Mouse (Mus musculus) leukemia stem cell, adult 10-12 weeks (primary cell): Measurements from ENCODE around the gene Sumo3. TPM values are rescaled to one million over a fixed set of nuclear protein-coding genes. Genes with fewer than 3 reads are reported as not detected.

Source experiments
- polyA plus RNA-seq: library from polyadenylated mRNA; stranded (reverse); fragments of >175 nt; gene quantifications from 2 replicates; pipeline ENCODE4 v1.2.3, GENCODE M21; 2012; ENCODE audit warnings: low replicate concordance

The Sumo3 gene
- 36.3 and 57.5 TPM in 2 replicates for polyA plus RNA-seq

DNA sequence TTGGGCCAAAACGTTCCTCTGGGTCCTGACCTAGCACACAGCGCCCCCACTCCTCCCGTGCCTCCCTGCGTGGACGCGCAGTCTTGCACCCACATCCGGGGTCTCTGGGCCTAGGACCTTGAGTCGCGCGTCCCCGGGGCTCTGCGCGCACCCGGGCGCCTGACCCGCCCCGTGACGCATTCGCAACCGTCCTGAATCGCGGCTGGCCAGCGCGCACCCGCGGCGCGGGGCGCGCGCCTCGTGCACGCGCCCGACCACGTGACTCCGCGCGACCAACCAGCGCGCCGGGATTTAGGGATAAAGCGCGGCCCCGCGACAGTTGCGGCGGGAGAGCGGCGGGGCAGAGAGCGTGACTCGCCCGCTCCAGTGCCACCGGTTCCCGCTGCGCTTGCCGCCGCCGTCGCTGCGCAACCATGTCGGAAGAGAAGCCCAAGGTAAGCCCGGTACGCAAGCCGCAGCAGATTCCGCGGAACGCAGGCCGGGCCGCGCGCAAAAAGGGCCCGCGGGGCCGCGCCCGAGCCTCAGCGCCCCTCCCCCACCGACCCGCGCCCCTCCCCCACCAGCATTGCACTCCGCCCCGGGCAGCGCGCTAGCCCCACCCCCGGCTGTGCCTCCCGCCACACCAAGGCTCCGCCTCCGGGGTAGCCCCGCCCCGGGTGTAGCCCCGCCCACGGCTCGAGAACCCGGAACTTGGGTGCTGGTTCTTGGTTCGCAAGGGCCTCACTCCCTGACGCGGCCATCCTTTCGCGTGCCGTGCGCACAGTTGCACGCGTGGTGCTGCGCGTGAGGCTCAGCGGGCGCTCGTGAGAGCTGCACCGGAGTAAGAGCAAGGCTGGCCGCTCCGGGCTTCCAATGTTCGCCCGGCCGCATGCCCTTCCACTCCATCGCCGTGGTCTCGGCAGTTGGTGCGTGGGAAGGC is at the start of gene Sumo3, which contains the start of gene Gm49325:
Gene Sumo3 (plus strand): TSS at position 190 of the 919 bp plus-strand sequence.
Gene Gm49325 (plus strand): TSS at position 290 of the 919 bp plus-strand sequence.

DNA sequence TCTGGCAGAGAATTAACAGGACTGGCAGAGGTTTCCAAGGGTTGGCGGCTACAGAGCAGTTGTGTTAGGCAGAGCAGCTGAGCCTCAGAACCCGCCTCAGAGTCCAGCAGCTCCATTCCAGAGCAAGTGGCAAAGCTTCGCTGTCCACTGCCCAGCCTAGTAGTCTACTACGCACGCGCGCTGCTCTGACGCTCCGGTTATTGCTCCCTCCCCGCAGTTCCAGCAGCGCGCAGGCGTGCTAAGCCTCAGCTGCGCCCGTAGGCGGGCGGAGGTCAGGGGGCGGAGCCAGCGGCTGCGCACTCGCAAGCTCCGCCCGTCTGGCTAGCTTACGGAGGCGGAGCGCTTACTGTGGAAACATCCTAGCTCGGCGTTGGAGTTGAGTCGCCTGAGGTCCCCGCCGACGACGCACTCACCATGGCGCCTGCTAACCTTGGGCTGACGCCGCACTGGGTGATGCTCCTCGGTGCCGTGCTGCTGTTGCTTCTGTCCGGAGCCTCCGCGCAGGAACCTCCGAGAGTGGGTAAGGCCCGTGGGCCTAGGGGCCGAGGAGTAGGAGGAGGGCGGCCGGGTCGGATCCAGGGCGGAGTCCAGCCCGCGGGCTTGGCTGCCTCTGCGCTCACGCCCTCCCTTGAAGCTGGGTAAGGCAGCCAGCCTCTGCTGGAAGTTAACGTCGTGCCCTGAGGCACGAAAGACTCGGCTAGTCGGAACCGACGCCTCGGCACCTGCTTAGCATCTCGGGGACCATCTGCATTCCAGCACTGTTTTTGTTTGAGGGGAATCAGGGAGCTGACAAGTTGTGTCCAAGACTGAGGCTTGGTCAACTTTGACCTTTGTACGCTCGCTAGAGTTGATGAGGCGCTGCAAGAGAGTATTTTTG is 24.3 kb upstream of the Sumo3 start, which contains the start of gene Pttg1ip:
Gene Pttg1ip (plus strand): TSS at position 313 of the 877 bp plus-strand sequence.

DNA sequence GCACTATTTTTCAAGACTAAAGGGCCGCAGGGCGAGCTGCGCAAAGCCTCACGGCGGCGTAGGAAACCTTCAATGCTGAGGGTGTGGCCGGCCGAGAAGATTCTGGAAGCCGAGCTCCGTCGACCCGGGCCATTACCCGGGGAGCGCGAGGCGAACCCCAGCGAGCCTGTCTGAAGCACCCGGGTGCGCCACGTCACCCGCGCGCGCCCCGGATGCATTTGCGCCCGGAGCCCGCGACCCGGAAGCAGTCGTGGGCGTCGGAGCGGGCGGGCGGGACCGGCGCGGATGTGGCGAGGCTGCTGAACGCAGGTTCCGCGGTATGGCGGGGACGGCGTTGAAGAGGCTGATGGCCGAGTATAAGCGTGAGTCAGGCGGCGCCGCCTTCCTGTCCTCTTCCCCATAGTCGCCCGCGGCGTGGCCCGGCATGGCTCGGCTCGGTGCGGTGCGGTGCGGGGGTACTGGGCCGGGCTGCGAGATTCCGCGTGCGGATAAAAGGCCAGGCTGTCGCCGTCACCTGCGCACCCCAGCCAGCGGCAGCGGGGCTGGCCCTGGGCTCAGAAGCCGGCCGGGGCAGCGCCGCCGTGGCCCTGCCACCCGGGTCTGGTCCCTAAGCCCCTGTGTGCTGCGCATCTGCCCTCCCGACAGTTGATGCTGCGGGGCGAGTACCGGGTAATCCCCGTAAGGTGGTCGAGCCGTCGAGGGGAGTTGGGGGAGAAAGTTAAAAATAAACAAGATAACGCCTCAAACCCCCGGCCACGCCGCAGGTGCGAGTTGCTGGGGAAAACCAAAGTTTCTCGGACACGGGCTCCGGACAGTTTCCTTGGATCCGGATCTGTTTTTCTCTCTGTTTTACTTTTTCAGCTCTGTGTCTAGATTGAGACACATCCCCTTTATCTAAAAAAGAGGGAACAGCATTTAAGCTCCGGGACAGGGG is 16.4 kb downstream of the Sumo3 start, which contains the start of gene Ube2g2:
Gene Ube2g2 (plus strand): TSS at position 221 of the 934 bp plus-strand sequence.

Other genes starting within 250 kb of the Sumo3 start
- gene Adarb1, start 187.8 kb upstream of the Sumo3 start, polyA plus RNA-seq = 0.32 and 0.81 TPM in 2 replicates
- gene Fam207a, start 90.3 kb upstream of the Sumo3 start, polyA plus RNA-seq = 53.1 and 149 TPM in 2 replicates
- 3.8 and 15.3 TPM in 2 replicates for gene Itgb2, start 75.8 kb upstream of the Sumo3 start, polyA plus RNA-seq
- gene Pttg1ip, start 24.4 kb upstream of the Sumo3 start, polyA plus RNA-seq = 22.2 and 37.6 TPM in 2 replicates
- gene Gm49325, start 100 bp downstream of the Sumo3 start, polyA plus RNA-seq = not detected in 2 replicates
- 15.4 and 47.2 TPM in 2 replicates for gene Ube2g2, start 16.2 kb downstream of the Sumo3 start, polyA plus RNA-seq
- gene Tspear, start 80.5 kb downstream of the Sumo3 start, polyA plus RNA-seq = 0.10 and 0.16 TPM in 2 replicates
- gene Gm19402, start 84.7 kb downstream of the Sumo3 start, polyA plus RNA-seq = not detected in 2 replicates
- not detected in 2 replicates for gene Gm9508, start 91.1 kb downstream of the Sumo3 start, polyA plus RNA-seq
- gene Gm10272, start 100.5 kb downstream of the Sumo3 start, polyA plus RNA-seq = not detected in 2 replicates
- gene Gm10024, start 105.4 kb downstream of the Sumo3 start, polyA plus RNA-seq = not detected in 2 replicates
- not detected in 2 replicates for gene Gm10142, start 109.7 kb downstream of the Sumo3 start, polyA plus RNA-seq
- gene Krtap12-1, start 114.5 kb downstream of the Sumo3 start, polyA plus RNA-seq = not detected in 2 replicates
- not detected in 2 replicates for gene Gm10100, start 120.4 kb downstream of the Sumo3 start, polyA plus RNA-seq
- gene Gm18596, start 136.5 kb downstream of the Sumo3 start, polyA plus RNA-seq = 0.22 TPM in 1 of 2 replicates, not detected in the other
- not detected in 2 replicates for gene Gm9736, start 145.3 kb downstream of the Sumo3 start, polyA plus RNA-seq
- gene Gm3233, start 153.6 kb downstream of the Sumo3 start, polyA plus RNA-seq = not detected in 2 replicates
- 0.28 TPM in 1 of 2 replicates, not detected in the other for gene Gm3238, start 165.2 kb downstream of the Sumo3 start, polyA plus RNA-seq
- gene Gm7138, start 170.8 kb downstream of the Sumo3 start, polyA plus RNA-seq = not detected in 2 replicates
- gene Gm3250, start 176.4 kb downstream of the Sumo3 start, polyA plus RNA-seq = not detected in 2 replicates
- not detected in 2 replicates for gene Gm7137, start 182.1 kb downstream of the Sumo3 start, polyA plus RNA-seq
- not detected in 2 replicates for gene Gm9639, start 189.0 kb downstream of the Sumo3 start, polyA plus RNA-seq
- gene Gm19668, start 193.0 kb downstream of the Sumo3 start, polyA plus RNA-seq = not detected in 2 replicates
- not detected in 2 replicates for gene Gm9507, start 205.7 kb downstream of the Sumo3 start, polyA plus RNA-seq
- gene Gm2696, start 208.6 kb downstream of the Sumo3 start, polyA plus RNA-seq = not detected in 2 replicates
- gene Krtap10-4, start 221.0 kb downstream of the Sumo3 start, polyA plus RNA-seq = not detected in 2 replicates
- not detected in 2 replicates for gene Krtap10-10, start 229.8 kb downstream of the Sumo3 start, polyA plus RNA-seq
- gene Gm36176, start 240.7 kb downstream of the Sumo3 start, polyA plus RNA-seq = not detected in 2 replicates
- gene Gm10318, start 246.8 kb downstream of the Sumo3 start, polyA plus RNA-seq = not detected in 2 replicates